Mouse (Mus musculus): ENCODE measurements around the gene Dtx2. TPM values are rescaled to one million over a fixed set of nuclear protein-coding genes. Genes with fewer than 3 reads are reported as not detected.

The Dtx2 gene
- total and polyA plus RNA-seq, 2 experiments from 2014 or later: 14.6 to 27.4 TPM

- ATAC-seq (ENCODE audit: insufficient read depth, low read depth): no peak
- TF ChIP-seq CTCF (IDR thresholded peaks at IDR 0.05; ENCODE audit: low read depth): no peak
- no peak for TF ChIP-seq EP300 (IDR thresholded peaks at IDR 0.05; ENCODE audit: low read depth)
These were observed 43.9 kb downstream of the Dtx2 start, which contains the start of gene Upk3b for GRCm38 (mm10) chr5:136038258-136039214. Gene Upk3b (plus strand): TSS chr5:136038496.

GRCm38 (mm10) chr5:136040210-136040609 lies 45.6 kb downstream of the Dtx2 start:
- DNase-seq (ENCODE audit: low spot score) (no peak), ATAC-seq (ENCODE audit: insufficient read depth, low read depth) (no peak)
- 50% methylated on average over 5 of the region's 5 CpGs for WGBS
- Histone ChIP-seq H3K4me2 (ENCODE audit: low read depth, low read length) (no peak overlapping the region), H3K9me3 (replicated peaks; ENCODE audit: control insufficient read depth, low read length) (no peaks in the 10 kb centered on the region), H3K36me3 (replicated peaks; ENCODE audit: control insufficient read depth, insufficient read depth, low read length) (no peaks in the 10 kb centered on the region), H3K27me3 (ENCODE audit: control insufficient read depth, insufficient read depth, low read length) (no peaks in the 10 kb centered on the region), H3K4me3 (ENCODE audit: low read depth, low read length) (no peak overlapping the region), H3K4me1 (ENCODE audit: control insufficient read depth, insufficient read depth) (no peaks in the 10 kb centered on the region), H3K9ac (replicated peaks; ENCODE audit: low read depth, low read length) (no peak overlapping the region), H3K27ac (ENCODE audit: low read depth) (no peak overlapping the region)
- TF ChIP-seq EP300 (IDR thresholded peaks at IDR 0.05; ENCODE audit: low read depth) (no peak), CTCF (IDR thresholded peaks at IDR 0.05; ENCODE audit: low read depth) (no peak)

More at GRCm38 (mm10) chr5:136038258-136039214, 43.9 kb downstream of the Dtx2 start, which contains the start of gene Upk3b:
- no peaks in the 10 kb centered on the region for H3K4me1 ChIP-seq (ENCODE audit: control insufficient read depth, insufficient read depth)
- no peak within 1 kb of the TSS for H3K27ac ChIP-seq (ENCODE audit: low read depth)
- H3K27me3 ChIP-seq (ENCODE audit: control insufficient read depth, insufficient read depth, low read length): no peaks in the 10 kb centered on the region
- H3K9me3 ChIP-seq (replicated peaks; ENCODE audit: control insufficient read depth, low read length): no peaks in the 10 kb centered on the region
- H3K9ac ChIP-seq (replicated peaks; ENCODE audit: low read depth, low read length): no peak within 1 kb of the TSS
- DNase-seq (ENCODE audit: low spot score): no peak
- no peak within 1 kb of the TSS for H3K4me2 ChIP-seq (ENCODE audit: low read depth, low read length)
- WGBS: 51% methylated on average over 17 of the region's 17 CpGs
- H3K36me3 ChIP-seq (replicated peaks; ENCODE audit: control insufficient read depth, insufficient read depth, low read length): no peaks in the 10 kb centered on the region
- H3K4me3 ChIP-seq (ENCODE audit: low read depth, low read length): no peak within 1 kb of the TSS

- Histone ChIP-seq H3K36me3 (replicated peaks; ENCODE audit: control insufficient read depth, insufficient read depth, low read length) (no peaks in the 10 kb centered on the region), H3K27ac (ENCODE audit: low read depth) (no peak overlapping the region), H3K4me2 (ENCODE audit: low read depth, low read length) (no peak overlapping the region), H3K9ac (replicated peaks; ENCODE audit: low read depth, low read length) (no peak overlapping the region), H3K4me3 (ENCODE audit: low read depth, low read length) (no peak overlapping the region), H3K27me3 (ENCODE audit: control insufficient read depth, insufficient read depth, low read length) (no peaks in the 10 kb centered on the region), H3K4me1 (ENCODE audit: control insufficient read depth, insufficient read depth) (no peaks in the 10 kb centered on the region), H3K9me3 (replicated peaks; ENCODE audit: control insufficient read depth, low read length) (no peaks in the 10 kb centered on the region)
- ATAC-seq (ENCODE audit: insufficient read depth, low read depth) (0 out of 2 replicates have a peak, but pooled peaks have one; percentile 17), DNase-seq (ENCODE audit: low spot score) (no peak)
- 39% methylated on average over 2 of the region's 2 CpGs for WGBS
- TF ChIP-seq EP300 (IDR thresholded peaks at IDR 0.05; ENCODE audit: low read depth) (no peak), CTCF (IDR thresholded peaks at IDR 0.05; ENCODE audit: low read depth) (no peak)
These were observed 46.7 kb downstream of the Dtx2 start for GRCm38 (mm10) chr5:136041260-136041659.

GRCm38 (mm10) chr5:136041666-136042065 lies 47.1 kb downstream of the Dtx2 start:
- 95% methylated on average over 8 of the region's 8 CpGs for WGBS
- Histone ChIP-seq H3K36me3 (replicated peaks; ENCODE audit: control insufficient read depth, insufficient read depth, low read length) (no peaks in the 10 kb centered on the region), H3K4me1 (ENCODE audit: control insufficient read depth, insufficient read depth) (no peaks in the 10 kb centered on the region), H3K4me3 (ENCODE audit: low read depth, low read length) (no peak overlapping the region), H3K4me2 (ENCODE audit: low read depth, low read length) (no peak overlapping the region), H3K27me3 (ENCODE audit: control insufficient read depth, insufficient read depth, low read length) (no peaks in the 10 kb centered on the region), H3K9ac (replicated peaks; ENCODE audit: low read depth, low read length) (no peak overlapping the region), H3K27ac (ENCODE audit: low read depth) (no peak overlapping the region), H3K9me3 (replicated peaks; ENCODE audit: control insufficient read depth, low read length) (no peaks in the 10 kb centered on the region)
- ATAC-seq (ENCODE audit: insufficient read depth, low read depth): no peak
- TF ChIP-seq CTCF (IDR thresholded peaks at IDR 0.05; ENCODE audit: low read depth) (no peak), EP300 (IDR thresholded peaks at IDR 0.05; ENCODE audit: low read depth) (no peak)
- no peak for DNase-seq (ENCODE audit: low spot score)

GRCm38 (mm10) chr5:136044865-136045264 lies 50.3 kb downstream of the Dtx2 start:
- no peak overlapping the region for H3K27ac ChIP-seq (ENCODE audit: low read depth)
- no peak overlapping the region for H3K4me2 ChIP-seq (ENCODE audit: low read depth, low read length)
- no peak overlapping the region for H3K4me3 ChIP-seq (ENCODE audit: low read depth, low read length)
- no peaks in the 10 kb centered on the region for H3K4me1 ChIP-seq (ENCODE audit: control insufficient read depth, insufficient read depth)
- no peak for DNase-seq (ENCODE audit: low spot score)
- no peak for ATAC-seq (ENCODE audit: insufficient read depth, low read depth)
- no peaks in the 10 kb centered on the region for H3K27me3 ChIP-seq (ENCODE audit: control insufficient read depth, insufficient read depth, low read length)
- WGBS: 70% methylated on average over 13 of the region's 13 CpGs
- no peaks in the 10 kb centered on the region for H3K9me3 ChIP-seq (replicated peaks; ENCODE audit: control insufficient read depth, low read length)
- no peak for TF ChIP-seq CTCF (IDR thresholded peaks at IDR 0.05; ENCODE audit: low read depth)
- no peak for TF ChIP-seq EP300 (IDR thresholded peaks at IDR 0.05; ENCODE audit: low read depth)
- no peaks in the 10 kb centered on the region for H3K36me3 ChIP-seq (replicated peaks; ENCODE audit: control insufficient read depth, insufficient read depth, low read length)
- H3K9ac ChIP-seq (replicated peaks; ENCODE audit: low read depth, low read length): no peak overlapping the region
